In genomic region chr9:110361299-110361698, GRCm38 (mm10) we compare ENCODE assay signal across 27 mouse cellular contexts. TPM values are rescaled to one million over a fixed set of nuclear protein-coding genes. Genes with fewer than 3 reads are reported as not detected.
A peak's percentile ranks its signal among the peaks of the same experiment; 100 is the strongest.
DNase-seq lines count a peak whose midpoint lies in the region; ATAC-seq lines count a peak whose summit lies in the region.
"Had no signal": no experiment of that assay in that cellular context is flagged by ENCODE, and none has a peak within 500 bp of the region (broad histone marks: within the 10 kb centered on the region; RNA-seq: fewer than 3 reads in every experiment).

No protein-coding gene starts in this region.

- no peak overlapping the region for H3K4me2 ChIP-seq in liver, embryonic 13.5 days
- no peak overlapping the region for H3K4me2 ChIP-seq in liver, embryonic 16.5 days (ENCODE audit: low read depth, low read length)
- no peak overlapping the region for H3K4me2 ChIP-seq in midbrain, embryonic 15.5 days
- H3K4me2 ChIP-seq: forebrain, embryonic 13.5 days; heart, embryonic 12.5 days; heart, embryonic 15.5 days; hindbrain, embryonic 13.5 days had no signal

- no peaks in the 10 kb centered on the region for H3K9me3 ChIP-seq in liver, embryonic 13.5 days (replicated peaks)
- no peaks in the 10 kb centered on the region for H3K9me3 ChIP-seq in liver, embryonic 16.5 days (replicated peaks; ENCODE audit: control insufficient read depth, low read length)
- no peaks in the 10 kb centered on the region for H3K9me3 ChIP-seq in midbrain, embryonic 15.5 days
- H3K9me3 ChIP-seq: forebrain, embryonic 10.5 days; forebrain, embryonic 13.5 days; heart, embryonic 12.5 days; heart, embryonic 15.5 days; hindbrain, embryonic 10.5 days; hindbrain, embryonic 13.5 days had no signal

- 66% methylated on average over 12 of the region's 12 CpGs for WGBS in liver, embryonic 13.5 days (ENCODE audit: insufficient replicate concordance)
- 58% methylated on average over 12 of the region's 12 CpGs for WGBS in liver, embryonic 16.5 days (ENCODE audit: insufficient replicate concordance)
- WGBS in midbrain, embryonic 15.5 days: 82% methylated on average over 12 of the region's 12 CpGs

- peak; percentile 15 for DNase-seq in embryo, embryonic 10.5 days (ENCODE audit: low spot score)
- no peak for DNase-seq in embryo, embryonic 10 days (ENCODE audit: low spot score)
- DNase-seq in liver, embryonic 13.5 days: no peak
- no peak for DNase-seq in right cerebral cortex, postnatal 14 days
- no peak for DNase-seq in urinary bladder, postnatal 4 days (ENCODE audit: low spot score in 2 of 2)
- DNase-seq: adrenal gland, postnatal 10 days; adrenal gland, postnatal 36 days; cerebellum, adult 11 months; cerebellum, adult 2 months; cerebellum, adult 9-11 months; cerebellum, postnatal 25 days; gastrocnemius, postnatal 14 days; heart, adult 11 months; heart, postnatal 10 days; heart, postnatal 36 days had no signal

- H3K27me3 ChIP-seq in liver, embryonic 13.5 days: no peaks in the 10 kb centered on the region
- no peaks in the 10 kb centered on the region for H3K27me3 ChIP-seq in liver, embryonic 16.5 days (ENCODE audit: control insufficient read depth, insufficient read depth, low read depth, low read length)
- H3K27me3 ChIP-seq in midbrain, embryonic 15.5 days (replicated peaks): no peaks in the 10 kb centered on the region
- H3K27me3 ChIP-seq: forebrain, embryonic 13.5 days; heart, embryonic 12.5 days; heart, embryonic 15.5 days; hindbrain, embryonic 13.5 days had no signal

- 0 out of 2 replicates have a peak overlapping the region, but pooled peaks have one; percentile 35 for H3K27ac ChIP-seq in liver, embryonic 13.5 days
- no peak overlapping the region for H3K27ac ChIP-seq in liver, embryonic 16.5 days (ENCODE audit: low read length)
- H3K27ac ChIP-seq in midbrain, embryonic 15.5 days: no peak overlapping the region
- H3K27ac ChIP-seq: forebrain, embryonic 10.5 days; forebrain, embryonic 13.5 days; heart, embryonic 15.5 days; hindbrain, embryonic 10.5 days; hindbrain, embryonic 13.5 days had no signal

- peaks cover 18% of the 10 kb centered on the region; the same call in 1 of the 2 replicates for H3K36me3 ChIP-seq in liver, embryonic 13.5 days
- H3K36me3 ChIP-seq in liver, embryonic 16.5 days (ENCODE audit: control insufficient read depth, insufficient read depth): no peaks in the 10 kb centered on the region
- peaks cover 12% of the 10 kb centered on the region; the same call in 1 of the 2 replicates for H3K36me3 ChIP-seq in midbrain, embryonic 15.5 days (replicated peaks)

- ATAC-seq in liver, embryonic 13.5 days (ENCODE audit: low read depth): peak; percentile 29; the same call in 1 of the 2 replicates
- peak; percentile 45 for ATAC-seq in liver, embryonic 16.5 days (ENCODE audit: low read depth)
- no peak for ATAC-seq in midbrain, embryonic 15.5 days (replicated peaks)
- ATAC-seq in cerebellum, adult (ENCODE audit: insufficient number of reproducible peaks, low FRiP score, low TSS enrichment): no peak
- ATAC-seq: activated CD4-positive, CD25-positive, alpha-beta regulatory T cell, adult 4 months; forebrain, embryonic 13.5 days; forebrain, embryonic 16.5 days; hindbrain, embryonic 16.5 days had no signal

- peaks cover 10% of the 10 kb centered on the region for H3K4me1 ChIP-seq in liver, embryonic 13.5 days (replicated peaks)
- peaks cover 3% of the 10 kb centered on the region; the same call in 1 of the 2 replicates for H3K4me1 ChIP-seq in liver, embryonic 16.5 days (ENCODE audit: control insufficient read depth, low read depth, low read length)
- H3K4me1 ChIP-seq in midbrain, embryonic 15.5 days: no peaks in the 10 kb centered on the region
- H3K4me1 ChIP-seq: forebrain, embryonic 13.5 days; heart, embryonic 12.5 days; hindbrain, embryonic 10.5 days had no signal

- H3K9ac ChIP-seq in liver, embryonic 13.5 days: no peak overlapping the region
- no peak overlapping the region for H3K9ac ChIP-seq in liver, embryonic 16.5 days (ENCODE audit: low read depth, low read length)
- no peak overlapping the region for H3K9ac ChIP-seq in midbrain, embryonic 15.5 days
- H3K9ac ChIP-seq: forebrain, embryonic 13.5 days; heart, embryonic 12.5 days; heart, embryonic 15.5 days; hindbrain, embryonic 13.5 days had no signal

- no peak overlapping the region for H3K4me3 ChIP-seq in liver, embryonic 13.5 days (replicated peaks)
- no peak overlapping the region for H3K4me3 ChIP-seq in liver, embryonic 16.5 days (ENCODE audit: low read depth, low read length)
- no peak overlapping the region for H3K4me3 ChIP-seq in midbrain, embryonic 15.5 days
- H3K4me3 ChIP-seq: forebrain, embryonic 10.5 days; forebrain, embryonic 13.5 days; heart, embryonic 12.5 days; heart, embryonic 15.5 days; hindbrain, embryonic 10.5 days; hindbrain, embryonic 13.5 days had no signal

RNA-seq across cellular contexts. Expression of gene Scap, which starts 28.2 kb away (rescaled TPM):
- 20.6 and 23.2 TPM in 2 replicates for polyA plus RNA-seq in liver, embryonic 13.5 days (2015; fragmentation: Nextera tagmentation; extraction: Ambion mirVana)
- polyA plus RNA-seq in liver, embryonic 16.5 days (2015; fragmentation: Nextera tagmentation; extraction: Ambion mirVana): 31.8 and 36.6 TPM in 2 replicates
- 64.9 and 65.2 TPM in 2 replicates for polyA plus RNA-seq in midbrain, embryonic 15.5 days (2015; fragmentation: Nextera tagmentation; extraction: Ambion mirVana)

RNA-seq across cellular contexts. Expression of gene Ptpn23, which starts 46.7 kb away (rescaled TPM):
- polyA plus RNA-seq in liver, embryonic 13.5 days (2015; fragmentation: Nextera tagmentation; extraction: Ambion mirVana): 3.2 TPM in 2 replicates
- polyA plus RNA-seq in liver, embryonic 16.5 days (2015; fragmentation: Nextera tagmentation; extraction: Ambion mirVana): 3.7 and 4.2 TPM in 2 replicates
- polyA plus RNA-seq in midbrain, embryonic 15.5 days (2015; fragmentation: Nextera tagmentation; extraction: Ambion mirVana): 25.8 and 27.8 TPM in 2 replicates

RNA-seq across cellular contexts. Expression of gene Elp6, which starts 56.3 kb away (rescaled TPM):
- 11.1 and 11.3 TPM in 2 replicates for polyA plus RNA-seq in liver, embryonic 13.5 days (2015; fragmentation: Nextera tagmentation; extraction: Ambion mirVana)
- 6.0 and 6.1 TPM in 2 replicates for polyA plus RNA-seq in liver, embryonic 16.5 days (2015; fragmentation: Nextera tagmentation; extraction: Ambion mirVana)
- 44.8 and 48.4 TPM in 2 replicates for polyA plus RNA-seq in midbrain, embryonic 15.5 days (2015; fragmentation: Nextera tagmentation; extraction: Ambion mirVana)

RNA-seq across cellular contexts. Expression of gene Ngp, which starts 58.2 kb away (rescaled TPM):
- polyA plus RNA-seq in liver, embryonic 13.5 days (2015; fragmentation: Nextera tagmentation; extraction: Ambion mirVana): 46.6 and 49.4 TPM in 2 replicates
- 551 and 721 TPM in 2 replicates for polyA plus RNA-seq in liver, embryonic 16.5 days (2015; fragmentation: Nextera tagmentation; extraction: Ambion mirVana)
- polyA plus RNA-seq in midbrain, embryonic 15.5 days (2015; fragmentation: Nextera tagmentation; extraction: Ambion mirVana): 1.1 and 2.3 TPM in 2 replicates
- polyA plus RNA-seq: activated CD4-positive, CD25-positive, alpha-beta regulatory T cell, adult 4 months; forebrain, embryonic 10.5 days; hindbrain, embryonic 10.5 days had no signal

Comparison
In these comparisons a context has a peak if more than half of its experiments do, and no peak if none do; other contexts are left out.
1. ATAC-seq: peak in liver, embryonic 13.5 days (single experiment) and liver, embryonic 16.5 days (single experiment); none in midbrain, embryonic 15.5 days (single experiment) and cerebellum, adult (single experiment).